Mouse (Mus musculus) limb, embryonic 15.5 days (tissue): ENCODE measurements around the gene Arf1. TPM values are rescaled to one million over a fixed set of nuclear protein-coding genes. Genes with fewer than 3 reads are reported as not detected.
A peak's percentile ranks its signal among the peaks of the same experiment; 100 is the strongest.
"Not testable (repeated sequence)": the region's sequence is repeated elsewhere in the genome, so short reads cannot be mapped to it uniquely, and the experiment has no call there.

Experiments used
- ATAC-seq: fragments of 200-750 bp; cut with Nextera tagmentation; 2 replicates; pipeline ENCODE4 v1.8.0; 2017; ENCODE audit warnings: low read depth, moderate TSS enrichment; ENCODE audit not compliant: insufficient number of reproducible peaks, low FRiP score, low TSS enrichment
- H3K27ac ChIP-seq: fragments of 300-500 bp; sonication (generic); 2 replicates; pipeline ENCODE4 v1.5.1; 2015; ENCODE audit warnings: moderate library complexity, mild to moderate bottlenecking, inconsistent platforms
- H3K27me3 ChIP-seq: fragments of 300-500 bp; sonication (generic); 2 replicates; pipeline ENCODE4 v1.6.1; 2015; ENCODE audit warnings: inconsistent platforms
- H3K36me3 ChIP-seq: fragments of 300-500 bp; sonication (generic); 2 replicates; pipeline ENCODE4 v1.6.1; 2015; ENCODE audit warnings: inconsistent platforms
- H3K4me1 ChIP-seq: fragments of 300-500 bp; sonication (generic); 2 replicates; pipeline ENCODE4 v1.6.1; 2015; ENCODE audit warnings: inconsistent platforms
- H3K4me2 ChIP-seq: fragments of 300-500 bp; sonication (generic); 2 replicates; pipeline ENCODE4 v1.6.1; 2015; ENCODE audit warnings: mild to moderate bottlenecking, inconsistent platforms
- H3K4me3 ChIP-seq: fragments of 300-500 bp; sonication (generic); 2 replicates; pipeline ENCODE4 v1.5.1; 2015; ENCODE audit warnings: mild to moderate bottlenecking, inconsistent platforms
- H3K9ac ChIP-seq: fragments of 300-500 bp; sonication (generic); 2 replicates; pipeline ENCODE4 v1.6.1; 2015; ENCODE audit warnings: inconsistent platforms
- H3K9me3 ChIP-seq: fragments of 300-500 bp; sonication (generic); 2 replicates; pipeline ENCODE4 v1.6.1; 2016; ENCODE audit warnings: inconsistent platforms
- WGBS: fragments of 180-500 bp; shearing (Covaris S2); methylation state at CpG from one replicate; pipeline ENCODE4 v1.1.7; 2015; 5-methylcytosine and 5-hydroxymethylcytosine counted together
- polyA plus RNA-seq: library from polyadenylated mRNA; unstranded; fragments of >200 nt; fragmentation: Nextera tagmentation; extraction: Ambion mirVana; gene quantifications from 2 replicates; pipeline ENCODE4 v1.2.1, GENCODE M21; 2015

Gene Arf1
- polyA plus RNA-seq, 1 experiment from 2014 or later, result 761 TPM

DNA sequence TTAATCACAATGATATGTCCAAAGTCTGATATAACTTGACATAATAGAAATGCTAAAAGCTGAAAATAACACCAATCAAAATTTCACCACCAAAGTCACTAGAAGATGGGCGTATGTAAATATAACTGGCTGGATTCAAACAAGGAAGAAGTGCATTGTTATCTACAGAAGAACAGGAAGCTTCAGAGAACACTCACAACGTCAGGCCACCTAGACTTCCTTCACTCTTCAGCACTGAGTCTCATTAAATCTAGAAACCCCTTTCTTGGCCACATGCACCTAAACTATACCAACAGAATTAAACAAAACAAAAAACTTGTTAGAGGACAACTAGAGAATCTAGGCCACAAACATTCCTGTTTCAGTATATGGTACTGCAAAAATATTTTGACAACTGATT, 3.6 kb downstream of the Arf1 start:
- H3K4me2 ChIP-seq, result no peak overlapping the region
- H3K36me3 ChIP-seq, result peaks cover 10% of the 10 kb centered on the region; the same call in 1 of the 2 replicates
- H3K4me3 ChIP-seq, result no peak overlapping the region
- peaks cover 49% of the 10 kb centered on the region for H3K4me1 ChIP-seq
- WGBS, result 54% methylated on average over 2 of the region's 2 CpGs
- no peak overlapping the region for H3K27ac ChIP-seq
- no peak overlapping the region for H3K9ac ChIP-seq
- H3K9me3 ChIP-seq, result no peaks in the 10 kb centered on the region
- no peak for ATAC-seq
- H3K27me3 ChIP-seq, result no peaks in the 10 kb centered on the region

- no peak overlapping the region for H3K27ac ChIP-seq
- no peak overlapping the region for H3K9ac ChIP-seq
- no peaks in the 10 kb centered on the region for H3K9me3 ChIP-seq
- H3K4me2 ChIP-seq, result no peak overlapping the region
- no peaks in the 10 kb centered on the region for H3K27me3 ChIP-seq
- 89% methylated on average over 3 of the region's 3 CpGs for WGBS
- H3K4me3 ChIP-seq, result no peak overlapping the region
- H3K4me1 ChIP-seq, result peaks cover 49% of the 10 kb centered on the region
- H3K36me3 ChIP-seq, result peaks cover 13% of the 10 kb centered on the region; the same call in 1 of the 2 replicates
- no peak for ATAC-seq
Measured at GRCm38 (mm10) chr11:59224025-59224424, 4.0 kb downstream of the Arf1 start.

DNA sequence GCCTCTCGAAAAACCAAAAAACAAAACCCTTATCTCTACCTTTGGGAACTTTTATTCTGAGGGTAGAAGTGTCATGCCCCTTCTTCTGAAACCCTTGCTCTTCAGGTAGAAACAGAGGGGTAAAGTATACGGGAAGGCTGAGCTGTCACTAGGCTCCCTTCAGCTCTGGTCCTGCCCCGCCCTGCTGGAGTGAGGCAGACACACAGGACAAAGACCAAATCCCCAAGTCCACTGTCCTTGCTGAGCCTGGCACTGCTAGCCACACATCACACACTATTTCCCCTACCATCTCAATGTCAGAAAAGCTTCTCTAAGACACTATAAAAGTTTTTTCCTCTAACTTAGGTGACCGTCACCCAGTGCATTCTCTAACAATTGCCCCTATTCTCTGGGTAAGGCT, 5.8 kb downstream of the Arf1 start:
- Histone ChIP-seq H3K9me3 (no peaks in the 10 kb centered on the region), H3K27me3 (no peaks in the 10 kb centered on the region), H3K9ac (no peak overlapping the region), H3K4me2 (no peak overlapping the region), H3K4me3 (no peak overlapping the region), H3K4me1 (peaks cover 46% of the 10 kb centered on the region), H3K27ac (no peak overlapping the region), H3K36me3 (peaks cover 27% of the 10 kb centered on the region; the same call in 1 of the 2 replicates)
- WGBS, result 84% methylated on average over 4 of the region's 4 CpGs
- ATAC-seq, result no peak

- Histone ChIP-seq H3K27ac (no peak overlapping the region), H3K4me3 (no peak overlapping the region), H3K36me3 (peaks cover 33% of the 10 kb centered on the region; the same call in 1 of the 2 replicates), H3K9ac (no peak overlapping the region), H3K9me3 (no peaks in the 10 kb centered on the region), H3K4me2 (no peak overlapping the region), H3K4me1 (peaks cover 46% of the 10 kb centered on the region), H3K27me3 (no peaks in the 10 kb centered on the region)
- no peak for ATAC-seq
Measured at GRCm38 (mm10) chr11:59221604-59222003, 6.5 kb downstream of the Arf1 start.

- Histone ChIP-seq H3K27me3 (no peaks in the 10 kb centered on the region), H3K4me1 (peaks cover 29% of the 10 kb centered on the region), H3K4me3 (no peak overlapping the region), H3K4me2 (no peak overlapping the region), H3K36me3 (peaks cover 44% of the 10 kb centered on the region), H3K9ac (no peak overlapping the region), H3K9me3 (no peaks in the 10 kb centered on the region), H3K27ac (0 out of 2 replicates have a peak overlapping the region, but pooled peaks have one; percentile 17)
- ATAC-seq, result no peak
Measured at GRCm38 (mm10) chr11:59219064-59219463, 9.0 kb downstream of the Arf1 start.

- no peak for ATAC-seq
- H3K4me2 ChIP-seq, result no peak overlapping the region
- H3K9ac ChIP-seq, result no peak overlapping the region
- H3K27me3 ChIP-seq, result no peaks in the 10 kb centered on the region
- H3K27ac ChIP-seq, result peak overlapping the region; percentile 17
- 79% methylated on average over 4 of the region's 4 CpGs for WGBS
- H3K4me1 ChIP-seq, result peaks cover 26% of the 10 kb centered on the region
- peaks cover 46% of the 10 kb centered on the region for H3K36me3 ChIP-seq
- no peaks in the 10 kb centered on the region for H3K9me3 ChIP-seq
- H3K4me3 ChIP-seq, result no peak overlapping the region
Measured at GRCm38 (mm10) chr11:59218389-59218998, 9.6 kb downstream of the Arf1 start.

DNA sequence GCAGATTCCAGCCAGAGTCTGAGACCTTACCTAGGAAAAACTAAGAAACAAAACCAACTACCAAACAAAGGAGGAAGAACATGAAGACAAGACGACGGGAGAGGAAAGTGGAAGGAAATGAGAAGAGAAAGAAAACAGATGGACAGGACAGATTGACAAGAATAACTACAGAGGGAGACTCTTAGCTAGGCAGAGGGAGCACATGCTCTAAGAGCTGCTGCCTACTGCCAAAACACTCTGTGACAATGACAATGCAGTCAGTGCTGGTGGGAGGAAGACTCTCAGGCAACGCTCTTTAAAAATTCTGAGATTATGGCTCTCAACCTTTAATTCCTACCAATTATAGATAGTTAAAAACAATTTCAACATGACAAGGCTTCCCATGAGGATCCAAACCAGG, 11.1 kb downstream of the Arf1 start:
- Histone ChIP-seq H3K9ac (no peak overlapping the region), H3K36me3 (peaks cover 60% of the 10 kb centered on the region), H3K4me1 (peaks cover 20% of the 10 kb centered on the region), H3K9me3 (no peaks in the 10 kb centered on the region), H3K4me3 (no peak overlapping the region), H3K27ac (0 out of 2 replicates have a peak overlapping the region, but pooled peaks have one; percentile 4), H3K4me2 (no peak overlapping the region), H3K27me3 (no peaks in the 10 kb centered on the region)
- ATAC-seq, result no peak
- WGBS, result 82% methylated on average over 3 of the region's 3 CpGs

GRCm38 (mm10) chr11:59212892-59213494, 15.1 kb downstream of the Arf1 start:
- H3K9me3 ChIP-seq, result no peaks in the 10 kb centered on the region
- peaks cover 28% of the 10 kb centered on the region for H3K4me1 ChIP-seq
- H3K4me2 ChIP-seq, result no peak overlapping the region
- H3K4me3 ChIP-seq, result no peak overlapping the region
- WGBS, result 87% methylated on average over 12 of the region's 12 CpGs
- H3K36me3 ChIP-seq, result peaks cover 64% of the 10 kb centered on the region
- no peak for ATAC-seq
- H3K27ac ChIP-seq, result no peak overlapping the region
- no peak overlapping the region for H3K9ac ChIP-seq
- H3K27me3 ChIP-seq, result no peaks in the 10 kb centered on the region

GRCm38 (mm10) chr11:59212320-59212719, 15.8 kb downstream of the Arf1 start:
- H3K36me3 ChIP-seq, result peaks cover 59% of the 10 kb centered on the region
- not testable (repeated sequence) for H3K4me3 ChIP-seq, H3K27me3 ChIP-seq, H3K9me3 ChIP-seq, ATAC-seq, H3K9ac ChIP-seq, H3K4me2 ChIP-seq, H3K27ac ChIP-seq
- H3K4me1 ChIP-seq, result peaks cover 27% of the 10 kb centered on the region
- WGBS, result 73% methylated on average over 12 of the region's 12 CpGs

DNA sequence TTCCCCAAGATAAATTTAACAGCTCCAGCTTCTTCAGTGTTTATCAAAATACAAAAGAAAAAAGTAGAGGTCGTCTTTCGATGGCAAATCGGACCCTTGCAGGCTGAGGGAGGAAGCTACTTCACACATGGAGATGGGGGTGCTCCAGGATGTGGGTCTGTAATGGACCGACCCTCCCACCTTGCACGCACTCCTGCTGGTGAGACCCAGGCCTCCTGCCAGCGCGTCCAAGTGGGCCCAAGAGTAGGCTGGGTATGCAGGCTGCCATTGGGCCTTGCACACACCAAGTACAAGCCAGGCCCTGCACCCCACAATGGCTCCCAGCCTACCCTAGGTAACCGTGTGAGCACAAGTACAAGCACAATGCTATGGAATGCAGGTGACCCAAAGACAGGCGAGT, 16.5 kb downstream of the Arf1 start:
- 89% methylated on average over 9 of the region's 9 CpGs for WGBS
- H3K9ac ChIP-seq, result not testable (repeated sequence)

GRCm38 (mm10) chr11:59210020-59210419, 18.1 kb downstream of the Arf1 start:
- no peak overlapping the region for H3K9ac ChIP-seq
- no peaks in the 10 kb centered on the region for H3K9me3 ChIP-seq
- H3K4me1 ChIP-seq, result peaks cover 27% of the 10 kb centered on the region
- H3K4me2 ChIP-seq, result no peak overlapping the region
- ATAC-seq, result no peak
- H3K27ac ChIP-seq, result no peak overlapping the region
- no peak overlapping the region for H3K4me3 ChIP-seq
- WGBS, result 89% methylated on average over 4 of the region's 4 CpGs
- H3K36me3 ChIP-seq, result peaks cover 67% of the 10 kb centered on the region
- no peaks in the 10 kb centered on the region for H3K27me3 ChIP-seq

More for the DNA sequence above, 16.5 kb downstream of the Arf1 start:
- H3K36me3 ChIP-seq, result peaks cover 59% of the 10 kb centered on the region
- not testable (repeated sequence) for H3K27ac ChIP-seq, H3K4me3 ChIP-seq, ATAC-seq, H3K4me2 ChIP-seq, H3K27me3 ChIP-seq, H3K9me3 ChIP-seq
- peaks cover 27% of the 10 kb centered on the region for H3K4me1 ChIP-seq

DNA sequence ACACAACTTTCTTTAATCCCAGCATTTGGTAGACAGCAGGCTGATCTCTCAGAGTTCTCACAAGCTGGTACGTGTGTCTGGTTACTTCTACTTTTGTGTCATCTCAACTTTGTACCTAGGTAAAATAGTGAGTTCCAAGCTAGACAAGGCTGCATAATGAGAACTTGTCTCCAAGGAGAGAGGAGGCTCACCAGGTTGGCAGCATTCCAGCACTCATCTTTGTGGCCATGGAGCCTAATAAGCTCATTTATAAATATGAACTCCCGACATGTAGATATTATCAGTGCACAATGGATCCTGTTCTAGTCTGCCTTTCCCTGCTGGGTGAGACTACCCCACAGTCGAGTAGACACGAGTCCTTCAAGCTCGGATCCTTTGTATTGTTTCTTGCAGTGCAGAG, 18.5 kb downstream of the Arf1 start:
- H3K4me3 ChIP-seq, result 0 out of 2 replicates have a peak overlapping the region, but pooled peaks have one; percentile 78
- H3K4me2 ChIP-seq, result peak overlapping the region; percentile 76; the same call in 1 of the 2 replicates
- no peak overlapping the region for H3K9ac ChIP-seq
- H3K27ac ChIP-seq, result no peak overlapping the region
- 72% methylated on average over 5 of the region's 5 CpGs for WGBS
- H3K4me1 ChIP-seq, result peaks cover 27% of the 10 kb centered on the region
- no peak for ATAC-seq
- H3K27me3 ChIP-seq, result no peaks in the 10 kb centered on the region
- peaks cover 70% of the 10 kb centered on the region for H3K36me3 ChIP-seq
- H3K9me3 ChIP-seq, result no peaks in the 10 kb centered on the region
